Mouse (Mus musculus) heart, postnatal 0 days (tissue): ENCODE results near the gene BC052040.

Experiments used
- CTCF ChIP-seq: IDR thresholded peaks from 2 replicates; pipeline ENCODE4 v1.5.1; 2016; ENCODE audit warnings: antibody characterized with exemption, control low read depth, low read depth
- EP300 ChIP-seq: IDR thresholded peaks from 2 replicates; pipeline ENCODE4 v1.6.1; 2016; ENCODE audit warnings: antibody characterized with exemption, low read depth

GRCm38 (mm10) chr2:115694386-115694785, 112.9 kb downstream of the BC052040 start:
- no peak for TF ChIP-seq CTCF
- TF ChIP-seq EP300: no peak
